ENCODE assay signal across 22 mouse cellular contexts in the genomic region with DNA sequence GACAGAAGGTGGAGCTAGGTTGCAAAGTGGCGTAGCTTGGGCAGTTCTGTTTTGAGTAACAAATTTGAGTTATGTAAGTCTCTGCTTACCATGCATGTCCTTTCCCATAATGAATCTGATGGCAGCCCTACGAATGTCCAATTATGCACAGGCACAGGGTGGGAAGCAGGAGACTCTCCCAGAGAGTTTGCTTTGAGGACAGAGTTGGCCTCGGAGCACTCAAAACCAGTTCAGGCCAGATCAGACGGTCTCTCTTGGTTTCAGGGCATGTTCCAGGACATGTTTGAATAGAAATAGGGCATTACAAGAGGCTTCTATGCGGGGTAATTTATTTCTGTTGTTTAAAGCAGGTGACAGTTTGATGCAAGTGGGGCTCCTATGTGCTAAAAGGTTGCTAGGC. TPM values are rescaled to one million over a fixed set of nuclear protein-coding genes. Genes with fewer than 3 reads are reported as not detected.
"Had no signal": no experiment of that assay in that cellular context is flagged by ENCODE, and none has a peak within 500 bp of the region (broad histone marks: within the 10 kb centered on the region; RNA-seq: fewer than 3 reads in every experiment).

No protein-coding gene starts in this region.

- DNase-seq: lung, adult 18-20 months; lung, embryonic 14.5 days; lung, postnatal 10 days; lung, postnatal 4 days; midbrain, embryonic 14.5 days; retina, postnatal 1 day; right cerebral cortex, adult 18-20 months; right cerebral cortex, postnatal 25 days; right cerebral cortex, postnatal 4 days; spleen, adult 18-20 months; thymus, adult 18-20 months; thymus, postnatal 14 days; thymus, postnatal 36 days had no signal

- H3K9ac ChIP-seq: lung, embryonic 14.5 days; midbrain, embryonic 12.5 days; neural tube, embryonic 13.5 days; neural tube, embryonic 15.5 days had no signal

- ATAC-seq: midbrain, embryonic 16.5 days had no signal

- H3K9me3 ChIP-seq: midbrain, embryonic 10.5 days; midbrain, embryonic 12.5 days; neural tube, embryonic 13.5 days; neural tube, embryonic 15.5 days had no signal

- H3K4me2 ChIP-seq: lung, embryonic 14.5 days; midbrain, embryonic 12.5 days; neural tube, embryonic 13.5 days; neural tube, embryonic 15.5 days had no signal

- H3K27ac ChIP-seq: midbrain, embryonic 10.5 days; midbrain, embryonic 12.5 days; neural tube, embryonic 13.5 days; neural tube, embryonic 15.5 days had no signal

- H3K4me3 ChIP-seq: midbrain, embryonic 10.5 days; midbrain, embryonic 12.5 days; myocyte; neural tube, embryonic 13.5 days; neural tube, embryonic 15.5 days had no signal

- H3K4me1 ChIP-seq: midbrain, embryonic 10.5 days; midbrain, embryonic 12.5 days had no signal

- H3K36me3 ChIP-seq: midbrain, embryonic 10.5 days; midbrain, embryonic 12.5 days; neural tube, embryonic 13.5 days; neural tube, embryonic 15.5 days had no signal

- H3K27me3 ChIP-seq: neural tube, embryonic 13.5 days had no signal

RNA-seq across cellular contexts. Expression of gene Dapl1, which starts 42.8 kb away (rescaled TPM):
- total RNA-seq: megakaryocyte-erythroid progenitor cell, adult 5-6 weeks had no signal
- polyA plus RNA-seq: myocyte; neural tube, embryonic 11.5 days; neural tube, embryonic 13.5 days; small intestine, adult 2 months had no signal
